Mouse (Mus musculus): ENCODE measurements around the gene Grb10. TPM values are rescaled to one million over a fixed set of nuclear protein-coding genes. Genes with fewer than 3 reads are reported as not detected.

Gene Grb10
- polyA plus RNA-seq (2015; fragmentation: Nextera tagmentation; extraction: Ambion mirVana), result 45.9 and 49.8 TPM in 2 replicates

DNA sequence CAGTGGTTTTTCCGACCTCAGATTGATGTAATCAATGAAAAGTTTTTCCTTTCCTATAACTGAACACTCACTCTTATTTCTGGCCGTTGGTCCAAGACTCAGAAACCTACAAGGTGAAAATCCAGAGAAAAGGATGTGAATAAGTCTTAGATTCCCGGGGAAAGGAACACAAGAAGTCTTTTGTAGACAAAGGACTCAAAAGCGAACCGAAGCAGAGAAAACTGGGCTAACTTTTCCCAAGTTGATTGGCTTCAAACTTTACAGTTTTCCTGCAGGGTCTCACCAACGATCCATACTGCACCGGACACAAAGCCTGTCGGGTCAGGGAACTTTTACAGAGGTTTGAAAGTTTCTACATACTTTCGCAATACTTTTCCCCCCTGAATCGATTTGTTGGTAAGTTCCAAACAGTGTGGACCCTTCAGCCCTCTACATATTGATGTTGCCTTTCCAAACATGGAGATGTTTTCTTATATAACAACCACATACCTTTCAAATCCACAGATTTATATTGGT, at the start of gene Grb10:
TSS of gene Grb10 (minus strand) at position 214 of the 516 bp plus-strand sequence.
- Histone ChIP-seq H3K36me3 (ENCODE audit: control insufficient read depth, insufficient read depth) (no peaks in the 10 kb centered on the region), H3K27ac (ENCODE audit: low read depth, low read length) (peak within 1 kb of the TSS; percentile 74; the same call in 1 of the 2 replicates), H3K4me2 (replicated peaks; ENCODE audit: low read depth) (peak within 1 kb of the TSS; percentile 77), H3K9ac (ENCODE audit: low read depth, low read length) (peak within 1 kb of the TSS; percentile 80), H3K27me3 (replicated peaks; ENCODE audit: control insufficient read depth, insufficient read depth, low read length) (peaks cover 46% of the 10 kb centered on the region), H3K9me3 (ENCODE audit: control insufficient read depth) (no peaks in the 10 kb centered on the region), H3K4me3 (ENCODE audit: low read depth, low read length) (peak within 1 kb of the TSS; percentile 63), H3K4me1 (replicated peaks; ENCODE audit: control insufficient read depth, insufficient read depth, low read length) (no peaks in the 10 kb centered on the region)
- ATAC-seq, result no peak
- TF ChIP-seq CTCF (IDR thresholded peaks at IDR 0.05; ENCODE audit: low read depth), result no peak
- WGBS, result 30% methylated on average over 10 of the region's 10 CpGs

DNA sequence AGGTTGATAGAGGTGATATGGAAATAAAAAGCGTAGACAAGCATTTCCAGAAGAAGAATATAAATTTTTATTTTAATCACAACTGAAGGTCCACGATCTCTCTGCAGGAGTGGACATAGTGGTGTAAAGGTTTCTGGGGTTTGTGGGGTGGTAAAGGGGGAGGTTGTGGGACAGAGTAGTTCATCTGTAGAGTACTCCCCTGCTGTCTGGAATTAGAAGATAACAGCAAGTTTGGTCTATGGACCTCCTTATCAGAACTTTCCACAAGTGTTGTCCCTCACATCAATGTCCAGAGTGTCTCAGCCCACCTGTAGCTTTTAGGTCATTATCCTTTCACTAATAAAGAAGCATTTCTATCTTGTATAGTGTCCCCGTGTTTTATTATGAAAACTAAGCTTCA, 43.2 kb upstream of the Grb10 start:
- 80% methylated on average over 3 of the region's 3 CpGs for WGBS

DNA sequence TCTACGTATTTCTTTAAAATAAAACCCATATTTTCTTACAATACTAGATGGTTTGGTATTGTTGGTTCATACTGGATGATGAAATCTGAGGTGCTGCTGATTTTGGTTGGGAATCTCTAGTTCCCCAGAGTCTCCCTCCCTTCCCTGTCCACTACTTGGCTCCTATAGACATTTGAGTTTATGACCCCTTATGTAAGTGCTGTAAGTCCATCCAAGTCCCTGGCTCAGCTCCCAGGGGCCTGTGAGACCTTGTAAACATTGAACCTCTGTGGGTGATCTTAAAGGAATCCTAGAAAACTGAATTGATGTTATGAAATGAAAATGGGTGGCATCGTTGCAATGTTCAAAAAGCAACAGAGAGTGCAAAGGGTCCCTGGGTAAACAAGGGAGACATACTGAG, 40.7 kb upstream of the Grb10 start:
- WGBS, result 73% methylated on average over 2 of the region's 2 CpGs
- H3K4me2 ChIP-seq (replicated peaks; ENCODE audit: low read depth), result no peak overlapping the region
- no peak for ATAC-seq
- no peaks in the 10 kb centered on the region for H3K27me3 ChIP-seq (replicated peaks; ENCODE audit: control insufficient read depth, insufficient read depth, low read length)
- H3K36me3 ChIP-seq (ENCODE audit: control insufficient read depth, insufficient read depth), result no peaks in the 10 kb centered on the region
- no peak overlapping the region for H3K9ac ChIP-seq (ENCODE audit: low read depth, low read length)
- no peak overlapping the region for H3K4me3 ChIP-seq (ENCODE audit: low read depth, low read length)
- H3K27ac ChIP-seq (ENCODE audit: low read depth, low read length), result no peak overlapping the region
- no peaks in the 10 kb centered on the region for H3K4me1 ChIP-seq (replicated peaks; ENCODE audit: control insufficient read depth, insufficient read depth, low read length)
- TF ChIP-seq CTCF (IDR thresholded peaks at IDR 0.05; ENCODE audit: low read depth), result no peak
- no peaks in the 10 kb centered on the region for H3K9me3 ChIP-seq (ENCODE audit: control insufficient read depth)

More for the DNA sequence above, 43.2 kb upstream of the Grb10 start:
- no peaks in the 10 kb centered on the region for H3K27me3 ChIP-seq (replicated peaks; ENCODE audit: control insufficient read depth, insufficient read depth, low read length)
- no peaks in the 10 kb centered on the region for H3K4me1 ChIP-seq (replicated peaks; ENCODE audit: control insufficient read depth, insufficient read depth, low read length)
- TF ChIP-seq CTCF (IDR thresholded peaks at IDR 0.05; ENCODE audit: low read depth), result no peak
- no peaks in the 10 kb centered on the region for H3K9me3 ChIP-seq (ENCODE audit: control insufficient read depth)
- H3K4me2 ChIP-seq (replicated peaks; ENCODE audit: low read depth), result no peak overlapping the region
- no peaks in the 10 kb centered on the region for H3K36me3 ChIP-seq (ENCODE audit: control insufficient read depth, insufficient read depth)
- no peak overlapping the region for H3K4me3 ChIP-seq (ENCODE audit: low read depth, low read length)
- ATAC-seq, result no peak
- H3K27ac ChIP-seq (ENCODE audit: low read depth, low read length), result no peak overlapping the region
- no peak overlapping the region for H3K9ac ChIP-seq (ENCODE audit: low read depth, low read length)

DNA sequence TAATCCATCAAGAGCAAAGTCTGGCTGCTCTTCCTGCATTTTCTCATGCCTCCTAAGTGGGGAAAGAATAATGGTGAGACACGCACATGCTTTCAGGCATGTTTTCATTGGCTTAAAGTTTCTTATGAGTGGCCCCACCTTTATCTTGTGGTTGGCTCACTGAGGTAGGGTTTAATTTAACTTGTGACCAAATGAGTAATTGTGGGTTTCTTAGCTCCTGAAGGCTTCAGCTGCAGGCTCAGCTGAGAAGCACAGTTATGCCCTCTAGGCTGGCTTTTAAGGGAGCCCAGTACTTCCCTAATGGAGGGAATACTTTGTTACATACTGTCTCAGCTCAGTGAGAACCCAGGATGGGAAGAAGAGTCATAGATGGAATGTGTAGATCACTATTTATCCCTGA, 37.0 kb upstream of the Grb10 start:
- no peak overlapping the region for H3K4me3 ChIP-seq (ENCODE audit: low read depth, low read length)
- no peaks in the 10 kb centered on the region for H3K27me3 ChIP-seq (replicated peaks; ENCODE audit: control insufficient read depth, insufficient read depth, low read length)
- H3K9ac ChIP-seq (ENCODE audit: low read depth, low read length), result no peak overlapping the region
- H3K27ac ChIP-seq (ENCODE audit: low read depth, low read length), result no peak overlapping the region
- 94% methylated on average over 1 of the region's 1 CpGs for WGBS
- no peaks in the 10 kb centered on the region for H3K36me3 ChIP-seq (ENCODE audit: control insufficient read depth, insufficient read depth)
- H3K4me1 ChIP-seq (replicated peaks; ENCODE audit: control insufficient read depth, insufficient read depth, low read length), result no peaks in the 10 kb centered on the region
- H3K4me2 ChIP-seq (replicated peaks; ENCODE audit: low read depth), result no peak overlapping the region
- TF ChIP-seq CTCF (IDR thresholded peaks at IDR 0.05; ENCODE audit: low read depth), result no peak
- H3K9me3 ChIP-seq (ENCODE audit: control insufficient read depth), result no peaks in the 10 kb centered on the region
- ATAC-seq, result no peak

- no peak for ATAC-seq
- no peak overlapping the region for H3K9ac ChIP-seq (ENCODE audit: low read depth, low read length)
- H3K36me3 ChIP-seq (ENCODE audit: control insufficient read depth, insufficient read depth), result no peaks in the 10 kb centered on the region
- H3K27me3 ChIP-seq (replicated peaks; ENCODE audit: control insufficient read depth, insufficient read depth, low read length), result no peaks in the 10 kb centered on the region
- H3K27ac ChIP-seq (ENCODE audit: low read depth, low read length), result no peak overlapping the region
- WGBS, result 80% methylated on average over 6 of the region's 6 CpGs
- H3K4me3 ChIP-seq (ENCODE audit: low read depth, low read length), result no peak overlapping the region
- no peak overlapping the region for H3K4me2 ChIP-seq (replicated peaks; ENCODE audit: low read depth)
- H3K4me1 ChIP-seq (replicated peaks; ENCODE audit: control insufficient read depth, insufficient read depth, low read length), result no peaks in the 10 kb centered on the region
- no peak for TF ChIP-seq CTCF (IDR thresholded peaks at IDR 0.05; ENCODE audit: low read depth)
- H3K9me3 ChIP-seq (ENCODE audit: control insufficient read depth), result no peaks in the 10 kb centered on the region
Measured at GRCm38 (mm10) chr11:12073394-12074226, 35.1 kb upstream of the Grb10 start.

- Histone ChIP-seq H3K36me3 (ENCODE audit: control insufficient read depth, insufficient read depth) (no peaks in the 10 kb centered on the region), H3K27ac (ENCODE audit: low read depth, low read length) (no peak overlapping the region), H3K27me3 (replicated peaks; ENCODE audit: control insufficient read depth, insufficient read depth, low read length) (no peaks in the 10 kb centered on the region), H3K9ac (ENCODE audit: low read depth, low read length) (no peak overlapping the region), H3K4me3 (ENCODE audit: low read depth, low read length) (no peak overlapping the region), H3K4me1 (replicated peaks; ENCODE audit: control insufficient read depth, insufficient read depth, low read length) (no peaks in the 10 kb centered on the region), H3K4me2 (replicated peaks; ENCODE audit: low read depth) (no peak overlapping the region), H3K9me3 (ENCODE audit: control insufficient read depth) (no peaks in the 10 kb centered on the region)
- 72% methylated on average over 3 of the region's 3 CpGs for WGBS
- TF ChIP-seq CTCF (IDR thresholded peaks at IDR 0.05; ENCODE audit: low read depth), result no peak
- no peak for ATAC-seq
Measured at GRCm38 (mm10) chr11:12072322-12072721, 33.8 kb upstream of the Grb10 start.

All from intestine, postnatal 0 days (tissue).